Mouse (Mus musculus) retina, embryonic 14.5 days (tissue): Measurements from ENCODE around the gene Ephb6.

Experiments used
- DNase-seq: peaks from one replicate; pipeline ENCODE4 v3.0.0-alpha.2; 2015; ENCODE audit warnings: low spot score

The Ephb6 gene

GRCm38 (mm10) chr6:41622661-41623060 is 17.4 kb downstream of the Ephb6 start:
- DNase-seq = peak; percentile 33

- no peak for DNase-seq
Observed at GRCm38 (mm10) chr6:41628180-41628579, 22.9 kb downstream of the Ephb6 start.

GRCm38 (mm10) chr6:41630791-41631190 is 25.5 kb downstream of the Ephb6 start:
- DNase-seq = no peak

- no peak for DNase-seq
Observed at GRCm38 (mm10) chr6:41631549-41631948, 26.3 kb downstream of the Ephb6 start.

- DNase-seq = no peak
Observed at GRCm38 (mm10) chr6:41635211-41635610, 29.9 kb downstream of the Ephb6 start.

- no peak for DNase-seq
Observed at GRCm38 (mm10) chr6:41636178-41636577, 30.9 kb downstream of the Ephb6 start, which contains the start of gene Trpv6. TSS of gene Trpv6 (minus strand) at chr6:41636405.

- DNase-seq = no peak
Observed at GRCm38 (mm10) chr6:41637393-41637792, 32.1 kb downstream of the Ephb6 start.

GRCm38 (mm10) chr6:41637927-41638506 is 32.7 kb downstream of the Ephb6 start:
- DNase-seq = no peak

GRCm38 (mm10) chr6:41640449-41640848 is 35.2 kb downstream of the Ephb6 start:
- DNase-seq = no peak

GRCm38 (mm10) chr6:41641173-41641866 is 36.0 kb downstream of the Ephb6 start:
- no peak for DNase-seq

GRCm38 (mm10) chr6:41642765-41643164 is 37.5 kb downstream of the Ephb6 start:
- DNase-seq = no peak

GRCm38 (mm10) chr6:41643227-41643626 is 37.9 kb downstream of the Ephb6 start:
- DNase-seq = no peak

- DNase-seq = no peak
Observed at GRCm38 (mm10) chr6:41646220-41646619, 40.9 kb downstream of the Ephb6 start.

GRCm38 (mm10) chr6:41646672-41647071 is 41.4 kb downstream of the Ephb6 start:
- no peak for DNase-seq

- DNase-seq = no peak
Observed at GRCm38 (mm10) chr6:41653173-41653572, 47.9 kb downstream of the Ephb6 start.

- DNase-seq = no peak
Observed at GRCm38 (mm10) chr6:41654648-41655047, 49.4 kb downstream of the Ephb6 start.

GRCm38 (mm10) chr6:41658487-41658886 is 53.2 kb downstream of the Ephb6 start:
- no peak for DNase-seq

GRCm38 (mm10) chr6:41662320-41662719 is 57.0 kb downstream of the Ephb6 start:
- DNase-seq = peak; percentile 33
